Mouse (Mus musculus) regulatory T cell (primary cell): ENCODE results near the gene Cct5.

Experiments
- in situ Hi-C: fragments of 300-600 bp; cut with MboI, MseI; formaldehyde crosslinking; loops from one replicate; pipeline ENCODE4 v1.15.1; 2025; ENCODE audit warnings: high pct_unique_total_duplicates

Cct5 gene

DNA sequence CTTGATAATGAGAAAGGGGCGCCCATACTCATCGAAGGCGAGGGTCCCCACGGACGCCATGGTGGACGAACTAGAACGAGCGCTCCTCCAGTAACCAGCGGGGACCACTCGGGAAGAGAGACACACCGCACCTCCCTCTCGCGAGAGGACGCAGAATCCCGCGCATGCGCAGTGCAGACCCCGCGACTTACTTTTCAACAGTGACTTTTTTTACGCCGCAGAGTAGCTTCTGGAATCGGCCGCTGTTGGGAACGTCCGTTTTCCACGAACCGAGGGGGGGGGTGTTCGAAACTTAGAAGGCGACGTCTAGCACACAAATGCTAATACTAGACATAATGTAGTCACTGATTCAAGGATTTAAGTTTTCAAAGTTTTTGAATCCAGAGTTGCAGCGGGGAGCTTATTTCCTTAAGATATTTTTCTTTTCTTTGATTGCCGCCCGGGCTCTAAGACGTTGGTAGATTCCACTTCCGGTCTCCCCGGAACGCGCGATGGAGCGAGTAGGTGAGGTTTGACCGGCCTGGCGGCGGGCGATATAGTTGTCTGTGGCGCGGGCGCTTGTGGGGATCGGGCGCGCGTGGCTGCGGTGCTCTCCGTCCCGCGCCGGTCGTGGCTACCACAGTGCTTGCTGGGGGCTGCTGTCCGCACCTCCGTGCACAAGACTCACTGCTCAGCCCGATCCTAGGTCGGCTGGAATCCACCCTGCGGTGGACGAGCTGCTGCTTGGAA is at the start of gene Cct5, which contains the start of gene Fam173b:
Cct5 (minus strand) TSS at position 159 of the 729 bp plus-strand sequence.
Fam173b (plus strand) TSS at position 207 of the 729 bp plus-strand sequence.
- in situ Hi-C loops: no loop called here

DNA sequence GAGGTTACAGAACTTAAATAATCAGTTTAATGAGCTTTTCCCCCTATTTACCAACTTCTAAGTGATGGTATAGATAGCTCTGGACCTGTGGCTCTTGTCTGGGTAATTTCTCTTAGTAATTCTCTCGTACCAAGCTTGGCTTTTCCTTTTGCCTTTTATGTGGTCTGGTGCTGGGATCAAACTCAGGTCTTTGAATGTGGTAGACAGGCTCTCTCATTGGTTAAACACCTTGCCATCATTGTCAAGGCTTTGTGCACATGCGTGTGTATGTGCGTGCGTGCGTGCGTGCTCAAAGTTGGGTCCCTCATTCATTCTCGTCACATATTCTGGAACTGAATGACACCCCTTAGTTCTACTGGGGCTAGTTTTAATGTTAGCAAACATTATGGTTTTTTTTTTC is 49.2 kb upstream of the Cct5 start:
- in situ Hi-C loops: no loop called here

- in situ Hi-C loops: no loop called here
Observed at GRCm38 (mm10) chr15:31649691-31650090, 48.1 kb upstream of the Cct5 start.

DNA sequence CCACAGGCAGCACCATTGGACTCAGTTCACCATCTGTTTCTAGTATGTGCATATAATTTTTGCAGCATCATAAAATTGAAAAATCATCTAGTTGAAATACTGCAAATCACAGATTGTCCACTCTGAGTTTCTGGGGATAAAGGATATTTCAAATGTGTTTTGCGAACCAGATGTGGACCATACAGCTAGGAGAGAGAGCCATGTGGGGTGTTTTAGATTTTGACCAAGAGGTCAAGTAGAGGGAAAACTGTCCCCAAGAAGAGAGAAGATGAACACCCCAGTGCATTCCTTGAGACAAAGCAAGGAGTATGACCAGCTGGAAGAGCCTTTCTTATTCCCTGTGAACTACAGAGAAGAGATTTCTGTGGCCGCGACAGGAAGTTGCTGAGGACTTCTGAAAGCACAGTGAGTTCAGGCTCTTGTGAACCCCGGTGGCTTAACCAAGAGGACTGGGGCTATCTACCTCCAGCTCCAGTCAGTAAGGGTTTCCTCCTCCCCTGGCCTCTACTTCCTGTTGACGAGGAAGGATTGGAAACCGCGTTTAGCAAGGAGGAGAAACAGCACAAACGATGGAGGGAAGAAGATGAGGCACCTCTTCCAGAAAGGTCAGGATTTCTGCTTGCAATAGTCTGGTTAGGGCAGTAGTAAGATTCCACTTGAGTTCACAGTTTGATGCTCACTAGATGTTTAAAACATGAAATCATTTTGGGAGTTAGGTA is 46.4 kb upstream of the Cct5 start:
- in situ Hi-C loops: no loop called here

- in situ Hi-C loops: no loop called here
Observed at GRCm38 (mm10) chr15:31647225-31647624, 45.6 kb upstream of the Cct5 start.

DNA sequence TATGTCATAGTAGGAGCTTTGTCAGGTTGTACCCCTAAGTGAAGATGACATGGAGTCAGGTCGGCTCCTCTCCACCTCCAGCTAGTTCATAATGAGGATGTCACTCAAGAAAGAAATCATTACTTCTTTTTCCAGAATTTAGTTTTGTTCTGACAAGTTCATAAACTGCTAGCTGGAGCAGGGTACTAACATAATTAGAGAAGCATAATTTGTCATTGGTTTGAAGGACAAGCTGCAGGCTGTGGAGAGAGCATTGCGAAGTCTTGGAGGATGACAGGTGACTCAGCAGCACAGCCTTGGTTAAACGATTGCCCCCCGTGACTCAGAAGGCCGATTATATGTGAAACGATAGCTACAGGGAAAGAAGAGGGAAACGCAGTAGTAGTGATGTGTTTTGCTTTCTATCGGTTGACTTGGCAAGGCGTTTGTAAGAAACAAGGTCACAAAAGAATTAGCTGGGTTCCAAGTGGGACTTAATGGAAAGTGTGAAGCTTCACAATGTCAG is 34.5 kb upstream of the Cct5 start:
- in situ Hi-C loops: no loop called here

GRCm38 (mm10) chr15:31634582-31634981 is 33.0 kb upstream of the Cct5 start:
- in situ Hi-C loops: no loop called here

- in situ Hi-C loops: no loop called here
Observed at GRCm38 (mm10) chr15:31632478-31632877, 30.9 kb upstream of the Cct5 start.

- in situ Hi-C loops: no loop called here
Observed at GRCm38 (mm10) chr15:31631396-31631858, 29.8 kb upstream of the Cct5 start.

DNA sequence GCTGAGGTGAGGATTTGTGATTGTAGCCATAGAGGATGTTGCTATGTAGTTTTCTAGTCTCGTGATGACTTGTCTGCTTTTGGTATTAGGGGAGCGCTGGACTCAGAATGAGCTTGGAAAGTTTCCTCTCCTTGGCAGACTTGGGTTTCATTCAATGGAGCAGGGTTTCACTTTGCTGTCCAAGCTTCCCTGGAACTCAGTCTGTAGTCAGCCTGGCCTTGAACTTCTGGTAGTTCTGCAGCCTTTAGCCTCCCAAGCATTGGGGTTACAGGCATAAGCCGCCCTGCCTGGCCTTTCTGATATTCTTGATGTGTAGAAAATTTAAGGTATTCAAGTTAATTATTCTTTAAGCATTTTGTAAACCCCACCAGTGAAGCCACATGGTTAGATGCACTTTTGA is 28.0 kb upstream of the Cct5 start:
- in situ Hi-C loops: no loop called here

GRCm38 (mm10) chr15:31628180-31628579 is 26.6 kb upstream of the Cct5 start:
- in situ Hi-C loops: no loop called here

GRCm38 (mm10) chr15:31627277-31628154 is 25.9 kb upstream of the Cct5 start:
- in situ Hi-C loops: no loop called here

DNA sequence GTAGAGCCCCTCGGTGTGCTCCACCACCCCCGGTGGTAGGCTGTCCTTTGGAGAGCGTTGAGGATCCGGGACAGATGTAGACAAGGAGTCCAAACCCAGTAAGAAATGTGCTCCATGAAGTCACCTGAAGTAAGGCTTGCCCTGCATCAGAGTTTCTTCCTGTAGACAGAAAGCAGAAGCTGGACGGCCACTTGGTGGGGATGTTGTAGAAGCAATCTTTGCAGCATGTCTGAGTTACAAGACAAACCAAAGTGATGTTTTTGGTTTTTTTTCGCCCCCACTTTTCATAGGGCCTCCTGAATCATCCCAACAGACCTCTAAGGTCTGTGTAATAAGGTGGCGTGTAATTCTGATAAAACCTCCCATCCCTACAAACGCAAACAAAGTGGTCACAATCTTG is 17.9 kb upstream of the Cct5 start:
- in situ Hi-C loops: no loop called here

DNA sequence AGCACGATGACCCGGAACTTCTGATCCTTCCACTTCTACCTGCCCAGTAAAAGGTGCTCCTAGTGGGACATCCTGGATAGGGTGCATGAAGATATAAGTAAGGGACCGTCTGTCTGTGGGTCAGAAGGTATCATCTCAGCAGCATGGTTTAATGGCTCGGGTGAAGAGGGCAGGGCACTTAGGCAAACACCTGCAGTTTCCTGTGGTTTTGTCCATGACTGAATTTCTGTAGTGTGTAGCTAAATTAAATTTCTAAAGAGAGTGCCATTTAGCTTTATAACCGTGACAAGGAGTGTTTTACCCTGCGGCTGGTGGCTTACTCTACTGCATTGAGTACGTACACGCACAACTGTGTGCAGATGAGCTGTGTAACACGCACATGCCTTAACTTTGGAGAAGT is 15.7 kb upstream of the Cct5 start:
- in situ Hi-C loops: no loop called here

- in situ Hi-C loops: no loop called here
Observed at GRCm38 (mm10) chr15:31614666-31615065, 13.1 kb upstream of the Cct5 start.

GRCm38 (mm10) chr15:31613826-31614453 is 12.3 kb upstream of the Cct5 start:
- in situ Hi-C loops: no loop called here

- in situ Hi-C loops: no loop called here
Observed at GRCm38 (mm10) chr15:31611976-31612375, 10.4 kb upstream of the Cct5 start.

DNA sequence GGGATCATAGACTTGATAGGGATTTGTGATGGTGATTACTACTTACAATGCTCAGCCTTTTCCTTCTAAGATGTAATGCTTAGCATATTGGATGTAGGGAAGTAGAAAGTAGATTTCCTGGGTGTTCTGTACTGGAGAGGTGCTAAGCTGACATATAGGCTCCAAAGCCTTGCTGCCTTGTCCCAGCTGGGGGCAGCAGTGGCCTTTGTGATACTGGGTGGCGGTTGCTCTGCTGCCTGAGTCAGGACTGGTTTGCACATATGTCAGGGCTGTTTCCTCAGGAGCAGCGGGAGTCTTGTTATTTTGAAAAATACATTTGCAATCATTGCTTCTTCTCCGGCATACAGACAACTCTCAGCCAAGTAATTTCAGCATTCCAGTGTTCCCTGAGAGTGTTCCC is 9.4 kb upstream of the Cct5 start:
- in situ Hi-C loops: no loop called here

GRCm38 (mm10) chr15:31606821-31607220 is 5.2 kb upstream of the Cct5 start:
- in situ Hi-C loops: no loop called here

GRCm38 (mm10) chr15:31603113-31603512 is 1.5 kb upstream of the Cct5 start:
- in situ Hi-C loops: no loop called here

- in situ Hi-C loops: no loop called here
Observed at GRCm38 (mm10) chr15:31602426-31602825, 822 bp upstream of the Cct5 start.
